Mouse (Mus musculus): ENCODE data around the gene Stac2. TPM values are rescaled to one million over a fixed set of nuclear protein-coding genes. Genes with fewer than 3 reads are reported as not detected.

Gene Stac2
- polyA plus RNA-seq, 1 experiment: 1.0 TPM

DNA sequence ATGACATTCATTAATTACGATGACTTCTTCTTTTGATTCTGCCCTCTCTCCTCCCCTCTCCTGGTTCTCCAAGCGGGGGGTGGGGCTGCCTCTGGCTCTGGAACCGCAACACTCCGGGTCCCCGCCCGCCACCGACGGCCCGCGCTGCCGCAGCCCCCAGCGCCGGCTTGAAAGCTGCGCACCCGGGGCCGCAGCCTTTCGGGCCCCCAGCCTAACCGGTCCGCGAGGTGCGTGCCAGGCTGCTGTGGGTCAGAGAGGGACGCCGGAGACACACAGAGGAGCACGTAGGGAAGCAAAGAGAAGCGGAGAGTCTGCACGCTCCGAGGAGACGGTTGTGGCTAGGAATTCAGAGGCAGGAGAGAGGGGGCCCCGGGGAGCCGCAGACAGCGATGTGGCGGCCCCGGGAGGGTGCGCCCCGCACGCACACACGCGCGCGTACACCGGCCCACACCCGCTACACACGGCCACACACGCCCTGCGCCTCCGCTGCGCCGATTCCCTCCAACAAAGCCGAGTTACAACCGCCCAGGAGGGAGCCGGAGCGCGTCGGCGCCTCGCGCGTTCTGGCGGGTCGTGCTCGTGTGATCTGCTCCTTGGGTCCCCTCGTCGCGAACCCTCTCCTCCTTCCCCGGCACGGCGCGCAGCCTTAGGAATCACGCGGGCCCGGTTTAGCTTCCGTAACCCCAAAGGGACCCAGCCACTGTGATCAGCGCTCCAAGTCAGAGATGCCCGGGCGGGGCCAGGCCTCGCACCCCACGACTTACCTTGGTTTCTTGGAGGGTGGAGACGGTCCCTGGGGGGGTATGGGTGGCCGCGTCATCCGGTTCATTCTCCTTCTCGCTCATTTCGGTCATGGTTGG is 903 bp downstream of the Stac2 start:
- 1% methylated on average over 83 of the region's 83 CpGs for WGBS
- no peak for DNase-seq (ENCODE audit: low read depth, low spot score)

GRCm38 (mm10) chr11:98051611-98052128 is 1.6 kb downstream of the Stac2 start:
- no peak for DNase-seq (ENCODE audit: low read depth, low spot score)
- WGBS: 5% methylated on average over 12 of the region's 12 CpGs

DNA sequence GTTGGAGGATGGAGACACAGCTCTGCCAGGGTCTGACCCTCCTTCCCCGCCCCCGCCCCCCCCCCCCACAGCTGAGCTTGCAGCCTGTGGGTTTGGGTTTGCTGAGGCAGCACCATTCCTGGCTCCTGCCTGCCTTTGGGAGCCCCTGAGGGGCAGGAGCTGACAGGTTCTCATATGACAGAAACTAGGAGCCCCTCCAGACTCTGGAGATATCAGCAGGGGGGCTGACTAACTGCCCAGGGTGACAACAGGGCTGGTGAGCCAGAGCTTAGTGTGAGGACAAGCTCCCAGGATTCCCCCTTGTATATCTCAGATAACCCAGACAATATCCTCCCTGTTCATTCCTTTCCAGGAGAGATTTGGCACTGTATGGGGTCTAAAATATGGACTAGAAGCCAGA is 2.3 kb downstream of the Stac2 start:
- DNase-seq (ENCODE audit: low read depth, low spot score): no peak
- WGBS: no CpG with 5 or more reads among the region's 2 CpGs

- 41% methylated on average over 2 of the region's 2 CpGs for WGBS
- no peak for DNase-seq (ENCODE audit: low read depth, low spot score)
Observed at GRCm38 (mm10) chr11:98050520-98050815, 2.8 kb downstream of the Stac2 start.

DNA sequence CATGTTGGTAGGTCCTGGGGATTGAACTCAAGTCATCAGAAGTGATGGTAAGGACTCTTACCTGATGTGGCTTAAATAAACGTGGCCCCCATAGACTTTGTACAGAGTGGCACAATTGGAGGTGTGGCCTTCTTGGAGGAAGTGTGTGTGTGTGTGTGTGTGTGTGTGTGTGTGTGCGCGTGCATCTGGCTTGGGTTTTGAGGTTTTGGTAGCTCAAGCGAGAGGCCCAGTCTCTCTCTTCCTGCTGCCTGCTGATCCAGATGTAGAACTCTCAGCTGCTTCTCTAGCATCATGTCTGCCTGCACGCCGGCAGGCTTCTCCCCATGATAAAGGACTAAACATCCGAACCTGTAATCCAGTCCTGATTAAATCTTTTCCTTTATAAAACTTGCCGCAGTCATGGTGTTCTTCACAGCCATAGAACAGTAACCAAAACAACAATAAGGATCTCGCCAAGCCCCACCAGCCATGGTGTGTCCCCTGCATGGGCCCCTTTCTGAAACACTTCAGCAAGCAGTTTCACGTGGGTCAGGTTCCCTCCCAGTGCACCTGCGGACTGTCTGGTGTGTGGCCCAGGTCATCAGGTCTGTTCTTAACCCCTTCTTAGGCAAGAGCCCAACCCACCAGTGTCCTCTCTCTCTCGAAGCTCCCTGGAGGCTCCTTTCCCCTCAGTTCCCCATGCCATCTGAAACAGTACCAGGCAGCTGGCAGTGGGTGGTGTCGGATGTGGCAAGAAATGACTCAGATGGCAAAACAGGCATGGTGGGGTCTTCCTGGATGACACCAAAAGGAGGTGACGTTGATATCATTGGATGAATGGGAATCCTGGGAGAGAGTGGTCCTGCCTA is 3.4 kb downstream of the Stac2 start:
- no peak for DNase-seq (ENCODE audit: low read depth, low spot score)

GRCm38 (mm10) chr11:98047745-98048144 is 5.5 kb downstream of the Stac2 start:
- 71% methylated on average over 4 of the region's 4 CpGs for WGBS
- no peak for DNase-seq (ENCODE audit: low read depth, low spot score)

More for the DNA sequence above, 3.4 kb downstream of the Stac2 start:
- WGBS: 45% methylated on average over 14 of the region's 14 CpGs

DNA sequence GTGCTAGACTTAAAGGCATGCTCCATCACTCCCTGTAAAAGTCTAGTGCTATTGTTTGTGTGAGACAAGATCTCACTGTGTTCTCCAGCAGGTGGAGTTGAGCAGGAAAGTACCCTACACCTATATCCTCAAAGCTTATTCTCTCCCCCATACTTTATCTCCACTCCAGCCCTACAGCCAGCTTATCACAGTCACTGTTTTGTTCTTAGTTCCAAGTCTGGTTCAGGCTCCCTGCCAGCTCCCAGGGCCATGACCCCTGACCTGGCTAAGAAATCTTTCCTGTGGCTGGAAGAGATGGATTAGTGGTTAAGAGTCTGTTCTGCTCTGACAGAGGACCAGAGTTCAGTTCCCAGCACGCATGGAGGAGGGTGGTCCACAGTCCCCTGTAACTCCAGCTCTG is 6.8 kb downstream of the Stac2 start:
- 64% methylated on average over 1 of the region's 1 CpGs for WGBS

DNA sequence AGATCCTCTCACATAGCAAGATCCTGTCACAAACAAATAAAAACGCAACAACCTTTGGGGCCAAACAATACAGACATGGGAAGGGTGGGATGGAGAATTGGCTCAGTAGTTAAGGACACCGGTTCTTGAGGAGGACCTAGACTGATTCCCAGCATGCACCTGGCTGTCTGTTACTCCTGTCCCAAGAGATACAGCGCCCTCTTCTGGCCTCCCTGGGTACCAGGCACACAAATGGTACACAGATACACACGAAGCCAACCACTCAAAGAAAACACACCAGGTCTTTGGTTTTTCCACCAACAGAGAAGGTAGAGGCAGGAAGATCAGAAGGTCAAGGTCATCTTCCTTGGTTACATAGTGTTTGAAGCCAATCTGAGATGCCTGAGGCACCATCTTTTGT is 7.7 kb downstream of the Stac2 start:
- 65% methylated on average over 4 of the region's 4 CpGs for WGBS
- DNase-seq (ENCODE audit: low read depth, low spot score): no peak

More for the DNA sequence above, 6.8 kb downstream of the Stac2 start:
- no peak for DNase-seq (ENCODE audit: low read depth, low spot score)

- no peak for DNase-seq (ENCODE audit: low read depth, low spot score)
- WGBS: 40% methylated on average over 5 of the region's 5 CpGs
Observed at GRCm38 (mm10) chr11:98044074-98044473, 9.2 kb downstream of the Stac2 start.

DNA sequence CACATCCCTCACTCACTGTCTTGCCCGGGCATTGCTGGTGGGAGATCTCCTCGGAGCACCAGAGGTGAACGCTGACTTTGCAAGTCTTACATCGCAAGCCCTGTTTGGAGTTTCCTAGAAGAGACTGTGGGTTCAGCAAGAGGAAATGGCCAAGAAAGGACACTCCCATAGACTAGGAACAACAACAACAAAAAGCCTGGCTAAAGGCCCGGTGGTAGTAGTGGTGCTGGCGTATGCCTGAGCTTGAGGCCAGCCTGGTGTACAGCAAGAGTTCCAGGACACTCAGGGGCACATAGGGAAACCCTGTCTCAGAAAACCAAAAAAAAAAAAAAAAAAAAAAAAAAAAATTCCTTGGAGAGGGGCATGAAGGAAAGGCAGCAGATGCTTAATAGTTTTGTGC is 10.5 kb downstream of the Stac2 start:
- 63% methylated on average over 6 of the region's 6 CpGs for WGBS
- DNase-seq (ENCODE audit: low read depth, low spot score): no peak

GRCm38 (mm10) chr11:98040975-98041374 is 12.3 kb downstream of the Stac2 start:
- WGBS: 90% methylated on average over 8 of the region's 8 CpGs

DNA sequence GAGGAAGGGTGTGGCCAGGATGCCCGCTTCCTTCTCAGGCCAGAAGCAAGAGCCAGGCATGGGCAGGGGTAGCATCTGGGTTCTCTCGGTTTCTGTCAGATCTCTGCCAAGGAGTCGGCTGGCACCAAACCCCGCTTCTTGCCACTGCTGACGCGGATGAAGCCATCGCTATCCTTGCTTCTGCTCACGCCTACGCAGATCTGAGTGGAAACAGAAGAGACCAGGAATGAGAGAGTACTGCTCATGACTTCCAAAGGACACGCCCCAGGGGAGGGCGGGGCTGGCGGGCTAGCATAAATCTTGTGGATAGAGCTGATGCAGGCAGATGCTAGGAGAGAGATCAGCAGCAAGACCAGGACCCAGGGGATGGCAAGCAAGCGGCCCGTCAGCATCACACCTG is 15.4 kb downstream of the Stac2 start:
- 60% methylated on average over 14 of the region's 14 CpGs for WGBS

More at GRCm38 (mm10) chr11:98040975-98041374, 12.3 kb downstream of the Stac2 start:
- DNase-seq (ENCODE audit: low read depth, low spot score): no peak

GRCm38 (mm10) chr11:98035977-98036377 is 17.3 kb downstream of the Stac2 start:
- 2% methylated on average over 25 of the region's 27 CpGs for WGBS
- DNase-seq (ENCODE audit: low read depth, low spot score): no peak

More for the DNA sequence above, 15.4 kb downstream of the Stac2 start:
- DNase-seq (ENCODE audit: low read depth, low spot score): no peak

GRCm38 (mm10) chr11:98034840-98035239 is 18.4 kb downstream of the Stac2 start:
- DNase-seq (ENCODE audit: low read depth, low spot score): no peak
- WGBS: 64% methylated on average over 4 of the region's 4 CpGs

DNA sequence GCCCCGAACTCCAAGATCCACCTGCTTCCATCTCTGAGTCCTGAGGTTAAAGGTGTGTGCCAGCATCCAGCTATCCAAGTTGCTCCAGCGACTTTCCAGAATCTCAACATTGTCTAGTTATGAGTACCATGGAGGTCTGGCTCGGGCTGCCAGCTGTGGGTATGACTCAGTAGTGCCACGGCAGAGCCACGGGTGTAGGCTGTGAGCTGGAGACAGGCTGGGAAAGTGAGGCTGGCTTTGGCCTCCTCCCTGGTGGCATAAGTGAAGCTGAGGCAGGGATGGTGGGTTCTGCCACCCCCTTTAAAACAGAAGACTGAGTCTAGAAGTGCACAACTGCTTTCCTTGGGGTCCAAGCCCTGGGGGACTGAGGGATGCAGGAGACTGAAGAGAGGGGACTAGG is 19.2 kb downstream of the Stac2 start:
- 71% methylated on average over 5 of the region's 5 CpGs for WGBS

DNA sequence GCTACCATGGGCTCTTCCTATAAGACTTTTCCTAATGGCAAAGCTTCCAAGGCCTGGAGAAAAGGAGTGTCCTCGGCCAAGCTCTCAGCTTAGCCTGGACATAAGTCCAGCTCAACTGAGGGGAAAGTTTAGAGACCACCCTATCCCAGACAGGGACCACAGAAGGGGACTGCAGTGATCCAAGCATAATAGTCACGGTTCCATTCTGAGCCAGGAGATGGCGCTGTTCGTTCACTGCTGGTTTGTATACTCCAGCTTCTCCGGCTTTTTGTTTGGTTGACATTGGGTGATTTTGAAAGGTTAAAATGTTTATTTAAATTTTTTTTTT is 21.9 kb downstream of the Stac2 start:
- WGBS: 8% methylated on average over 5 of the region's 5 CpGs
- DNase-seq (ENCODE audit: low read depth, low spot score): no peak

More for the DNA sequence above, 19.2 kb downstream of the Stac2 start:
- no peak for DNase-seq (ENCODE audit: low read depth, low spot score)

DNA sequence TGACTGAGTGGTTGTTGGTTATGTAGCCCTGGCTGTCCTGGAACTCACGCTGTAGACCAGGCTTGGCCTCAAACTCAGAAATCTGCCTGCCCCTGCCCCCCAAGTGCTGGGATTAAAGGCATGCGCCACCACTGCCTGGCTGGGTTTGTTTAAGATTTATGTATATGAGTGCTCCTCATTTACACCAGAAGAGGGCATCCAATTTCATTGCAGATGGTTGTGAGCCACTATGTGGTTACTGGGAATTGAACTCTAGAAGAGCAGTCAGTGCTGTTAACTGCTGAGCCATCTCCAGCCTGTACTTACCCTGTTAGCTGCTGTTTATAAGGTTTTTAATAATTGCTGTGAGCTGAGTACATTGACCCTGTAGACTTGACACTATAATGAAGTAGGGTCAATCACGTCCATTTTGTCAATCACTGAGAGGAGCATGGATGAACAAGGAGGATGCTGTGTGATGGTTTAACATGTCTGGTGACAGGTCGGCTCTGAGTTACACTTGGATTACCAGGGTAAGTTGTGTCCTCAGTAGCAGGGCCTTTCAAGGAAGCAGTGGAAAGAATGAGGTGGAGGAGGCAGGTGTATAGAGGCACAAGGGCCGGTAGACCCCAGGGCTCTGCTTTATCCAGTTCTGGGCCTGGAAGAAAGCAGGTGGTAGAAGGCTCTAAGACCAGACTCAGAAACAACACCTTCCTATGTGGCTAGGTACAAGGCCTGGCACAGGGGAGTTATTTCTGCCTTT is 22.4 kb downstream of the Stac2 start:
- no peak for DNase-seq (ENCODE audit: low read depth, low spot score)
- WGBS: 64% methylated on average over 5 of the region's 5 CpGs

DNA sequence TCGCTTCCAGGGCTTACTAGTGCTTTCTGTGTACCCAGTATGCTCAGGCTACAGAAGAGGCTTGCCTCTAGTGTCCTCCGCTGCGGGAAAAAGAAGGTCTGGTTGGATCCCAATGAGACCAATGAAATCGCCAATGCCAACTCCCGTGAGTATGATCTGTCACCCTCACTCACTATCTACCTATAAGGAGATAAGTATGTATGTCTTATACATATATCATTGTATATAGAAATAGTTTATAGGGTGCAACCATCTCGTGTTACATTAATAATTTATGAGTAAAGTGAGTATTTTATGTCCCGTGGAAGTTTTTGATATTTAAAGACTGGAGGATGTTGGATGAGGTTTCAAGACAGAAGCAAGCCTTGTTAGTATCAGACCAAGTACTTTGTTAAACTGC is 25.5 kb downstream of the Stac2 start:
- 10% methylated on average over 7 of the region's 7 CpGs for WGBS
- no peak for DNase-seq (ENCODE audit: low read depth, low spot score)

- WGBS: 0% methylated on average over 18 of the region's 18 CpGs
- no peak for DNase-seq (ENCODE audit: low read depth, low spot score)
Observed at GRCm38 (mm10) chr11:98027297-98027688, 26.0 kb downstream of the Stac2 start.
